Mouse (Mus musculus) neural tube, embryonic 14.5 days (tissue): Measurements from ENCODE around the gene Cfap221. TPM values are rescaled to one million over a fixed set of nuclear protein-coding genes. Genes with fewer than 3 reads are reported as not detected.

Experiments used
- ATAC-seq: fragments of 200-750 bp; cut with Nextera tagmentation; 2 replicates; pipeline ENCODE4 v1.8.0; 2017; ENCODE audit warnings: low read depth, mild to moderate bottlenecking, moderate TSS enrichment, moderate library complexity
- H3K27ac ChIP-seq: fragments of 300-500 bp; sonication (generic); 2 replicates; pipeline ENCODE4 v1.5.1; 2014; ENCODE audit warnings: low read depth, mild to moderate bottlenecking, control low read depth, low read length, moderate library complexity, mixed read lengths
- H3K27me3 ChIP-seq: fragments of 300-500 bp; sonication (generic); 2 replicates; pipeline ENCODE4 v1.6.1; 2014; ENCODE audit warnings: low read length; ENCODE audit not compliant: control insufficient read depth, insufficient read depth
- H3K36me3 ChIP-seq: fragments of 300-500 bp; sonication (generic); 2 replicates; pipeline ENCODE4 v1.6.1; 2014; ENCODE audit warnings: low read length, mixed read lengths; ENCODE audit not compliant: control insufficient read depth, insufficient read depth
- H3K4me1 ChIP-seq: fragments of 300-500 bp; sonication (generic); 2 replicates; pipeline ENCODE4 v1.6.1; 2014; ENCODE audit warnings: low read length; ENCODE audit not compliant: control insufficient read depth, insufficient read depth
- H3K4me2 ChIP-seq: fragments of 300-500 bp; sonication (generic); 2 replicates; pipeline ENCODE4 v1.6.1; 2014; ENCODE audit warnings: mild to moderate bottlenecking, low read depth, low read length, control low read depth
- H3K4me3 ChIP-seq: fragments of 300-500 bp; sonication (generic); 2 replicates; pipeline ENCODE4 v1.5.1; 2014; ENCODE audit warnings: low read depth, low read length, control low read depth, mixed read lengths
- H3K9ac ChIP-seq: fragments of 300-500 bp; sonication (generic); replicated peaks from 2 replicates; pipeline ENCODE4 v1.6.1; 2014; ENCODE audit warnings: low read depth, mild to moderate bottlenecking, control low read depth, low read length, mixed read lengths
- H3K9me3 ChIP-seq: fragments of 300-500 bp; sonication (generic); 2 replicates; pipeline ENCODE4 v1.6.1; 2016; ENCODE audit warnings: low read length; ENCODE audit not compliant: control insufficient read depth
- WGBS: fragments of 180-500 bp; shearing (Covaris S2); extraction: QIAGEN DNeasy Blood & Tissue Kit; methylation state at CpG from one replicate; pipeline ENCODE4 v1.1.7; 2014; 5-methylcytosine and 5-hydroxymethylcytosine counted together
- polyA plus RNA-seq: library from polyadenylated mRNA; unstranded; fragments of >200 nt; fragmentation: Nextera tagmentation; extraction: Ambion mirVana; gene quantifications from 2 replicates; pipeline ENCODE4 v1.2.1, GENCODE M21; 2014

Gene Cfap221
- polyA plus RNA-seq, 1 experiment from 2014 or later: 0.13 TPM

DNA sequence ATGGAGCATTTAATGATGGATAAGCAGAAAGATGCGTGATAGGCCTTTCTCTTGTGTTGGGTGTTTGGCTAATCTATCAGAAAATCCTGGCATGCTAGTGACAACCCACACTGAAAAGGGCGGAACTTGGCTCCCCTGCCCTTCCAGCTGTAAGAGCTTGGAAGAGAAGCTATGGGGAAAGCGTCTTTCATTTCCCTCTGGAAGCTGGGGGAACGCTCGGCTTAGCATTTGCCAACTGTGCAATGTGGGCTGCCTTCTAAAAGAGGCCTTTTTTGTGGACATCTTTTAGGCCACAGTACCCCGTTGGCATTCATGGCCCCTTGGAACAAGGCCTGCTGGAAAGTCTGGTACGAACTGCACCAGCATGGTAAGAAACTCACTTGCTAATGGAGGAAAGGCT lies 118.1 kb downstream of the Cfap221 start:
- Histone ChIP-seq H3K27ac (no peak overlapping the region), H3K4me3 (no peak overlapping the region), H3K27me3 (no peaks in the 10 kb centered on the region), H3K9me3 (no peaks in the 10 kb centered on the region), H3K4me2 (no peak overlapping the region), H3K36me3 (no peaks in the 10 kb centered on the region), H3K9ac (no peak overlapping the region), H3K4me1 (no peaks in the 10 kb centered on the region)
- ATAC-seq: peak; percentile 63; the same call in 1 of the 2 replicates
- 67% methylated on average over 7 of the region's 7 CpGs for WGBS

DNA sequence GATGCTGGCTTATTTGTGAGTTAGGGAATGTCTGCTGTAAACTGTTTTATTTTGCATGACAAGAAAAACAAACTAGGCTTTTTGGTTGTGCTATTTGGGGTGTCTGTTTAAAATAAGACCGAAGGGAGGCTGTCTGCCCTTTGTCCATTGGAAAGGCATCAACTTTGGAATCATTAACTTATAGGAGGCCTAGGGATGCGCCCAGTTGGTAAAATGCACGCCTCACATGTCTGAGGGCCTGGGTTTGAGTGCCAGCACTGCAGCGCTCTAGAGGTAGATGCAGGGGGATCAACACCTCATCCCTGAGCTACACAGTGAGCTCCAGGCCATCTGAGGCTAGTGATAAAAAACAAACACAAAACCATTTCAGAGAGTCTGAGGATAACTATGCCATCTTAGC lies 119.6 kb downstream of the Cfap221 start:
- no peaks in the 10 kb centered on the region for H3K36me3 ChIP-seq
- no peak for ATAC-seq
- H3K9me3 ChIP-seq: no peaks in the 10 kb centered on the region
- no peak overlapping the region for H3K27ac ChIP-seq
- H3K4me2 ChIP-seq: no peak overlapping the region
- H3K4me3 ChIP-seq: no peak overlapping the region
- H3K27me3 ChIP-seq: no peaks in the 10 kb centered on the region
- no peak overlapping the region for H3K9ac ChIP-seq
- H3K4me1 ChIP-seq: no peaks in the 10 kb centered on the region
- 95% methylated on average over 4 of the region's 4 CpGs for WGBS

Other genes starting within 250 kb of the Cfap221 start
- 18.0 and 19.1 TPM in 2 replicates for gene Ptpn4, start 159.6 kb downstream of the Cfap221 start, polyA plus RNA-seq
- 5.9 and 6.7 TPM in 2 replicates for gene Tmem177, start 84.0 kb downstream of the Cfap221 start, polyA plus RNA-seq
- gene Sctr, start 9.7 kb upstream of the Cfap221 start, polyA plus RNA-seq: 0.66 and 0.77 TPM in 2 replicates
- gene Tmem37, start 76.8 kb upstream of the Cfap221 start, polyA plus RNA-seq: 2.6 and 9.0 TPM in 2 replicates
- gene Dbi, start 123.8 kb upstream of the Cfap221 start, polyA plus RNA-seq: 1,841 and 1,897 TPM in 2 replicates
- gene 3110009E18Rik, start 124.0 kb upstream of the Cfap221 start, polyA plus RNA-seq: 17.3 and 18.9 TPM in 2 replicates